Mouse (Mus musculus) heart, postnatal 4 days (tissue): ENCODE results near the gene Napsa. TPM values are rescaled to one million over a fixed set of nuclear protein-coding genes. Genes with fewer than 3 reads are reported as not detected.

Experiments used
- DNase-seq: peaks from one replicate; pipeline ENCODE4 v3.0.0; 2021
- microRNA-seq, 2 experiments: library from miRNA; unstranded; fragments of <30 nt; microRNA quantifications; one replicate each; pipeline ENCODE4 v1.2.0; 2021 to 2022
- total RNA-seq, 2 experiments: library from RNA; stranded (reverse); gene quantifications; 2 replicates each; pipeline ENCODE4 v1.2.3; 2021

Gene Napsa
- total RNA-seq, 2 experiments from 2014 or later: 0.50 to 0.59 TPM

- no peak for DNase-seq
Observed at GRCm38 (mm10) chr7:44628402-44629034, 56.3 kb downstream of the Napsa start.

- no peak for DNase-seq
Observed at GRCm38 (mm10) chr7:44630437-44630836, 58.3 kb downstream of the Napsa start.

GRCm38 (mm10) chr7:44632676-44633075 lies 60.5 kb downstream of the Napsa start:
- DNase-seq: no peak

GRCm38 (mm10) chr7:44633407-44633806 lies 61.2 kb downstream of the Napsa start:
- DNase-seq: peak; percentile 43

Small RNAs within 50 kb of the gene (microRNA-seq; reads per million reads assigned to microRNA genes)
- 0.82 to 1.4 reads per million in 2 experiments for gene Mir7053

Other genes starting within 250 kb of the Napsa start
- 1 to 10 TPM in 1 of 2 experiments, under 1 TPM in 1; 0.88 to 1.4 TPM for gene Syt3, start 188.3 kb upstream of the Napsa start, total RNA-seq
- gene 1700008O03Rik, start 186.6 kb upstream of the Napsa start, total RNA-seq: not detected
- 10 to 100 TPM; 50.2 to 51.9 TPM for gene Lrrc4b, start 143.4 kb upstream of the Napsa start, total RNA-seq
- 1 to 10 TPM; 2.2 TPM for gene Aspdh, start 107.0 kb upstream of the Napsa start, total RNA-seq
- gene Josd2, start 104.4 kb upstream of the Napsa start, total RNA-seq: 10 to 100 TPM; 71.8 to 81.4 TPM
- 10 to 100 TPM; 91.4 to 93.4 TPM for gene Emc10, start 75.9 kb upstream of the Napsa start, total RNA-seq
- 1 to 10 TPM; 6.3 to 6.7 TPM for gene Fam71e1, start 75.8 kb upstream of the Napsa start, total RNA-seq
- gene Mybpc2, start 47.7 kb upstream of the Napsa start, total RNA-seq: 10 to 100 TPM; 15.3 to 15.8 TPM
- gene Spib, start 40.3 kb upstream of the Napsa start, total RNA-seq: under 1 TPM; 0.43 to 0.76 TPM
- gene Pold1, start 23.5 kb upstream of the Napsa start, total RNA-seq: 10 to 100 TPM; 42.4 to 46.5 TPM
- gene Nr1h2, start 18.4 kb upstream of the Napsa start, total RNA-seq: 10 to 100 TPM; 45.5 to 47.2 TPM
- under 1 TPM; 0.38 to 0.43 TPM for gene Kcnc3, start 18.3 kb downstream of the Napsa start, total RNA-seq
- 10 to 100 TPM; 11.8 to 14.3 TPM for gene Myh14, start 98.5 kb downstream of the Napsa start, total RNA-seq
- gene Izumo2, start 136.4 kb downstream of the Napsa start, total RNA-seq: not detected
- 10 to 100 TPM; 28.4 to 28.9 TPM for gene Vrk3, start 176.0 kb downstream of the Napsa start, total RNA-seq
- gene Zfp473, start 178.7 kb downstream of the Napsa start, total RNA-seq: under 1 TPM; 0.19 to 0.20 TPM
- 10 to 100 TPM; 69.3 to 69.9 TPM for gene Nup62, start 243.7 kb downstream of the Napsa start, total RNA-seq
- gene Il4i1, start 244.0 kb downstream of the Napsa start, total RNA-seq: 1 to 10 TPM; 1.4 to 2.0 TPM
- gene Atf5, start 244.3 kb downstream of the Napsa start, total RNA-seq: 10 to 100 TPM; 34.9 to 37.2 TPM